Mouse (Mus musculus) MEL (cell line): ENCODE results near the gene Kdm7a. TPM values are rescaled to one million over a fixed set of nuclear protein-coding genes. Genes with fewer than 3 reads are reported as not detected.

Experiments used
- DNase-seq: peaks from one replicate; pipeline ENCODE4 v3.0.0; 2011; ENCODE audit warnings: low read depth, low spot score
- H3K27ac ChIP-seq: 2 replicates; pipeline ENCODE4 v1.5.1; 2012; ENCODE audit warnings: low read depth, mild to moderate bottlenecking, control low read depth, low read length, moderate library complexity; ENCODE audit not compliant: control insufficient read depth
- H3K27me3 ChIP-seq, 2 experiments: fragments of 150-350 bp in 1 of 2; sonication (generic) in 1 of 2; 2 replicates each; pipeline ENCODE4 v1.6.1; 2012; ENCODE audit warnings: low read length in 2 of 2, mild to moderate bottlenecking in 2 of 2, improper control_type of control experiment in 1 of 2, moderate library complexity in 1 of 2; ENCODE audit not compliant: insufficient read depth in 2 of 2, control insufficient read depth in 1 of 2
- H3K36me3 ChIP-seq, 2 experiments: 2 replicates each; pipeline ENCODE4 v1.6.1; 2012 to 2014; ENCODE audit warnings: low read length in 2 of 2, improper control_type of control experiment in 1 of 2, inconsistent platforms in 1 of 2, mild to moderate bottlenecking in 1 of 2; ENCODE audit not compliant: insufficient read depth in 2 of 2, control insufficient read depth in 1 of 2
- H3K4me1 ChIP-seq, 2 experiments: fragments of 150-350 bp in 1 of 2; sonication (generic) in 1 of 2; 2 replicates each; pipeline ENCODE4 v1.6.1; 2012; ENCODE audit warnings: low read length in 2 of 2, improper control_type of control experiment in 1 of 2, mild to moderate bottlenecking in 1 of 2; ENCODE audit not compliant: insufficient read depth in 2 of 2, control insufficient read depth in 1 of 2
- H3K4me3 ChIP-seq, 2 experiments: fragments of 150-350 bp in 1 of 2; sonication (generic) in 1 of 2; 2 replicates each; pipeline ENCODE4 v1.5.1; 2012; ENCODE audit warnings: low read depth in 2 of 2, low read length in 2 of 2, mild to moderate bottlenecking in 2 of 2, moderate library complexity in 2 of 2, control low read depth in 1 of 2, improper control_type of control experiment in 1 of 2; ENCODE audit not compliant: control insufficient read depth in 1 of 2, insufficient read depth in 1 of 2
- H3K79me2 ChIP-seq: 2 replicates; pipeline ENCODE4 v1.6.1; 2012; ENCODE audit warnings: mild to moderate bottlenecking, low read length, moderate library complexity; ENCODE audit not compliant: control insufficient read depth, poor library complexity, insufficient read depth
- H3K9ac ChIP-seq: 2 replicates; pipeline ENCODE4 v1.6.1; 2012; ENCODE audit warnings: low read depth, mild to moderate bottlenecking, control low read depth, low read length, moderate library complexity; ENCODE audit not compliant: control insufficient read depth, poor library complexity, severe bottlenecking
- H3K9me3 ChIP-seq: fragments of 150-350 bp; sonication (generic); replicated peaks from 2 replicates; pipeline ENCODE4 v1.6.1; 2012; ENCODE audit warnings: mild to moderate bottlenecking, low read length, improper control_type of control experiment, moderate library complexity; ENCODE audit not compliant: insufficient read depth
- BHLHE40 ChIP-seq: IDR thresholded peaks from 2 replicates; pipeline ENCODE4 v1.6.1; 2012; ENCODE audit warnings: low read depth, mild to moderate bottlenecking, inconsistent platforms, low read length, improper control_type of control experiment, borderline replicate concordance
- CHD1 ChIP-seq: IDR thresholded peaks from 2 replicates; pipeline ENCODE4 v1.6.1; 2012; ENCODE audit warnings: low read depth, mild to moderate bottlenecking, inconsistent platforms, low read length, improper control_type of control experiment
- CHD2 ChIP-seq: IDR thresholded peaks from 2 replicates; pipeline ENCODE4 v1.6.1; 2011; ENCODE audit warnings: low read length, improper control_type of control experiment
- CTCF ChIP-seq, 3 experiments: IDR thresholded peaks in 2 of 3; conservative IDR thresholded peaks in 1 of 3; 2 replicates each; pipeline ENCODE4 v1.5.1; 2011 to 2012; ENCODE audit warnings: low read length in 3 of 3, low read depth in 2 of 3, mild to moderate bottlenecking in 2 of 3, improper control_type of control experiment in 1 of 3, inconsistent platforms in 1 of 3, mixed read lengths in 1 of 3, moderate library complexity in 1 of 3; ENCODE audit not compliant: control insufficient read depth in 1 of 3, insufficient read depth in 1 of 3, poor library complexity in 1 of 3, severe bottlenecking in 1 of 3
- E2F4 ChIP-seq: IDR thresholded peaks from 2 replicates; pipeline ENCODE4 v1.6.1; 2011; ENCODE audit warnings: low read depth, low read length, improper control_type of control experiment, borderline replicate concordance
- ELF1 ChIP-seq: IDR thresholded peaks from 2 replicates; pipeline ENCODE4 v1.6.1; 2014; ENCODE audit warnings: low read depth, mild to moderate bottlenecking, inconsistent platforms, low read length, improper control_type of control experiment, moderate library complexity
- ETS1 ChIP-seq: IDR thresholded peaks from 2 replicates; pipeline ENCODE4 v1.6.1; 2012; ENCODE audit warnings: low read depth, mild to moderate bottlenecking, inconsistent platforms, low read length, improper control_type of control experiment, moderate library complexity
- GATA1 ChIP-seq: IDR thresholded peaks from 2 replicates; pipeline ENCODE4 v1.6.1; 2011; ENCODE audit warnings: low read depth, low read length, improper control_type of control experiment
- HCFC1 ChIP-seq: IDR thresholded peaks from 2 replicates; pipeline ENCODE4 v1.6.1; 2012; ENCODE audit warnings: low read depth, mild to moderate bottlenecking, inconsistent platforms, low read length, improper control_type of control experiment, moderate library complexity
- JUND ChIP-seq: IDR thresholded peaks from 2 replicates; pipeline ENCODE4 v1.6.1; 2011; ENCODE audit warnings: low read depth, mild to moderate bottlenecking, improper control_type of control experiment, low read length
- KAT2A ChIP-seq: conservative IDR thresholded peaks from 2 replicates; pipeline ENCODE4 v1.6.1; 2012; ENCODE audit warnings: low read depth, low read length, improper control_type of control experiment, inconsistent platforms
- MAFK ChIP-seq: IDR thresholded peaks from 2 replicates; pipeline ENCODE4 v1.6.1; 2011; ENCODE audit warnings: low read depth, mild to moderate bottlenecking, low read length, improper control_type of control experiment, borderline replicate concordance
- MAX ChIP-seq: IDR thresholded peaks from 2 replicates; pipeline ENCODE4 v1.6.1; 2011; ENCODE audit warnings: low read length, improper control_type of control experiment
- MAZ ChIP-seq: IDR thresholded peaks from 2 replicates; pipeline ENCODE4 v1.6.1; 2012; ENCODE audit warnings: low read depth, mild to moderate bottlenecking, inconsistent platforms, low read length, improper control_type of control experiment
- MEF2A ChIP-seq: IDR thresholded peaks from 2 replicates; pipeline ENCODE4 v1.6.1; 2014; ENCODE audit warnings: low read depth, mild to moderate bottlenecking, inconsistent platforms, low read length, improper control_type of control experiment; ENCODE audit not compliant: poor library complexity, insufficient replicate concordance, severe bottlenecking; ENCODE audit errors: extremely low read depth
- MXI1 ChIP-seq: IDR thresholded peaks from 2 replicates; pipeline ENCODE4 v1.6.1; 2011; ENCODE audit warnings: mild to moderate bottlenecking, low read depth, low read length, improper control_type of control experiment
- MYB ChIP-seq: IDR thresholded peaks from 2 replicates; pipeline ENCODE4 v1.6.1; 2011; ENCODE audit warnings: mild to moderate bottlenecking, low read depth, low read length, improper control_type of control experiment
- POLR2A ChIP-seq, 2 experiments: IDR thresholded peaks; 2 replicates each; pipeline ENCODE4 v1.6.1; 2011 to 2012; ENCODE audit warnings: low read length in 2 of 2, mild to moderate bottlenecking in 2 of 2, control low read depth in 1 of 2, improper control_type of control experiment in 1 of 2, low read depth in 1 of 2, moderate library complexity in 1 of 2; ENCODE audit not compliant: control insufficient read depth in 1 of 2, insufficient read depth in 1 of 2, poor library complexity in 1 of 2
- POLR2AphosphoS5 ChIP-seq: IDR thresholded peaks from 2 replicates; pipeline ENCODE4 v1.6.1; 2012; ENCODE audit warnings: low read depth, borderline replicate concordance, mild to moderate bottlenecking, inconsistent platforms, low read length, moderate library complexity, mixed read lengths
- RAD21 ChIP-seq: IDR thresholded peaks from 2 replicates; pipeline ENCODE4 v1.6.1; 2011; ENCODE audit warnings: mild to moderate bottlenecking, low read depth, low read length, improper control_type of control experiment
- RCOR1 ChIP-seq: IDR thresholded peaks from 2 replicates; pipeline ENCODE4 v1.6.1; 2012; ENCODE audit warnings: low read depth, mild to moderate bottlenecking, inconsistent platforms, low read length, improper control_type of control experiment
- SIN3A ChIP-seq: IDR thresholded peaks from 2 replicates; pipeline ENCODE4 v1.6.1; 2012; ENCODE audit warnings: low read length, improper control_type of control experiment, inconsistent platforms
- SMC3 ChIP-seq: IDR thresholded peaks from 2 replicates; pipeline ENCODE4 v1.6.1; 2011; ENCODE audit warnings: low read depth, low read length, improper control_type of control experiment
- TCF12 ChIP-seq: IDR thresholded peaks from 2 replicates; pipeline ENCODE4 v1.6.1; 2014; ENCODE audit warnings: low read depth, mild to moderate bottlenecking, inconsistent platforms, low read length, improper control_type of control experiment, moderate library complexity
- UBTF ChIP-seq: IDR thresholded peaks from 2 replicates; pipeline ENCODE4 v1.6.1; 2012; ENCODE audit warnings: low read depth, mild to moderate bottlenecking, inconsistent platforms, low read length, improper control_type of control experiment, moderate library complexity, borderline replicate concordance; ENCODE audit not compliant: insufficient read depth
- ZKSCAN1 ChIP-seq: IDR thresholded peaks from 2 replicates; pipeline ENCODE4 v1.6.1; 2012; ENCODE audit warnings: low read depth, mild to moderate bottlenecking, inconsistent platforms, low read length, improper control_type of control experiment, moderate library complexity
- ZNF384 ChIP-seq: IDR thresholded peaks from 2 replicates; pipeline ENCODE4 v1.6.1; 2012; ENCODE audit warnings: low read depth, mild to moderate bottlenecking, inconsistent platforms, low read length, improper control_type of control experiment
- polyA plus RNA-seq, 2 experiments: library from polyadenylated mRNA; stranded (reverse) in 1 of 2; unstranded in 1 of 2; fragments of >175 nt in 1 of 2; fragments of >200 nt in 1 of 2; gene quantifications; 2 replicates each; pipeline versions ENCODE4 v1.2.1 to v1.2.4; 2012; ENCODE audit warnings: low replicate concordance in 2 of 2, low read depth in 1 of 2; ENCODE audit not compliant: insufficient read length in 2 of 2, insufficient read depth in 1 of 2, missing spikeins in 1 of 2
- total RNA-seq: library from RNA; depleted of rRNA; stranded (reverse); fragments of 300-350 nt; gene quantifications from 2 replicates; pipeline ENCODE4 v1.2.3, GENCODE M21; 2012

Kdm7a gene
- total and polyA plus RNA-seq, 3 experiments: 1.7 to 2.5 TPM; not detected in 1

DNA sequence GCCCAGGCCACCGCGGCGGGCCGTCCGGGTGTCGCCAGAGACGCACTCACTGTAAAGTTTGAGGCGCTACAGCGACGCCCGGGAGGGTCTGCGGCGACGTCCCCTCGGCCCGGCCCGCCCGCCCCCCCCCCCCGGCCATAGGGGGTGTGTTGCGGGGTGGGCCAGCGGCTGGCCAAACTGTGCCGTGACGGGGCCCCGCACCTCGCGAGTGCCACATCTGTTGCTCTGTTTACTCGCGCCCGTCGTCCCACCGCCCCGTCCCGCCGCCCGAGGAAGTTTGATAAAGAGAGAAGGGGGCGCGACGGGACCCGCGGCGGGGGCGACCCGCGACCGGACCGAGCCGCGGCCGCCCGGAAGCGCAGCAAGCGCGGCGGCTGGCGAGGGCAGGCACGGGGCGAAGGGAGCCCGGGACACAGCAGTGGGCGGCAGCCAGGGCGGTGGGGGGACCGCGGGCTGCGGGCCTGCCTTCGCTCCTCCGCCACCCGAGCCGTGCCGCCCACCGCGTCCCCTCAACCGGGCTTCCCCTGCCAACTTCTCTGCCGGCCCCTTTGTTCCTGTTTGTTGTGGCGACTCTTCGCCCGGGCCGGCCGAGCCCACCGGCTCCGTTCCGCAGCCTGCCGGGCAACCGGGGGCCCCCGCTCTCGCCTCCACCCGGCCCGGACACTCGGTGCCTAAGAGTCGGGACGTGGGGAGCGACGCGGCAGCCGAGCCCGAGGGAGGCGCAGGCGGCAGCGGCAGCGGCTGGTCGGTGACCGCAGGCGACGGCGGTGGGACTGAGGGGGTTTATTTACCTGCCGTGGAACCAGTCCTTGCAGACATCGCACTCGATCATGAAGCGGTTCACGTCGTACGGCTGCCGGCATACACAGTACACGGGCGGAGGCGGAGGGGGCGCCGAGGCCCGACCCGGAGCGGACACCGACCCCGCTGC is 674 bp downstream of the Kdm7a start:
- Histone ChIP-seq H3K9ac (peak overlapping the region; percentile 97), H3K36me3 (peaks cover 0 to 12% of the 10 kb centered on the region in 2 experiments; a peak in 2 of 4 replicates), H3K27ac (peak overlapping the region; percentile 55), H3K4me1 (peaks cover 10 to 13% of the 10 kb centered on the region in 2 experiments), H3K4me3 (peak overlapping the region; percentile 92 to 98), H3K9me3 (no peaks in the 10 kb centered on the region), H3K79me2 (peaks cover 7% of the 10 kb centered on the region), H3K27me3 (no peaks in the 10 kb centered on the region)
- TF ChIP-seq POLR2A (IDR thresholded peaks at IDR 0.05; ENCODE audit: control insufficient read depth in 1 of 2, insufficient read depth in 1 of 2, low read depth in 1 of 2, low read length in 2 of 2, poor library complexity in 1 of 2): peak in 1 of 2 experiments; percentile 42; a peak in 1 of 4 replicates
- no peak for TF ChIP-seq CHD2
- peak; percentile 58; the same call in 1 of the 2 replicates for TF ChIP-seq UBTF
- no peak for TF ChIP-seq MEF2A
- DNase-seq: peak; percentile 51

DNA sequence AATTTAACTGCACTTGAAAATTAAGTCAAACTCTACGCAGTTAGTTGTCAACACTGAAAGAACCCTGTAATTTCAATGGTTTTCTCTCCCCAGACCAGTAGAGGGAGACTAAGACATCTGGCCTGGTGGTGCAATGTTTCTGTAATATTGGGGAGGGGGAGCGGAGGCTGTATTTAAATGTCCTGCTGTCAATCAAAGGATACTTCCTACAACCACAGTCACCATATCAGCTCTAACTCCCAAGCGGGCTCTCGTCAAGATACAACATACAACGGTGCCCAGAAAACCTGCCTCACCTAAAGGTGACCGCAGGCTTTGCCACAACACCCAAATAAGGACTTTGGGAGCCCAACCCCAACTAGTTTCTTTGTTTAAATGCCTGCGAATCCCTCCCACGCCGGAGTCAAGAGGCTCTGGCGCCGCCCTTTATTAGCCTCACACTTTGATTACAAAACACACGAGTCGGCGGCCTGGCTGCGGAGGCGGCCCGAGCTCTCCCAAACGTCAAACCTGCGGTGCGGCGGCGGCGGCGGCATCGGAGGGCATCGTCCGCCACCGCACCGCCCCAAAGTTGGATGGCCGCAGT is 1.4 kb downstream of the Kdm7a start:
- Histone ChIP-seq H3K27ac (peak overlapping the region; percentile 37), H3K4me1 (peaks cover 10 to 13% of the 10 kb centered on the region in 2 experiments)
- TF ChIP-seq MAX (peak; percentile 30; the same call in 1 of the 2 replicates), MAFK (no peak), SMC3 (peak; percentile 40), UBTF (no peak), E2F4 (no peak), ZKSCAN1 (no peak), MYB (no peak), GATA1 (no peak), JUND (no peak), MXI1 (peak; percentile 70), ZNF384 (no peak), ELF1 (no peak), CHD1 (no peak), RCOR1 (no peak; the same call in 1 of the 2 replicates), KAT2A (no peak), ETS1 (peak; percentile 32; the same call in 1 of the 2 replicates), CTCF (IDR thresholded peaks at IDR 0.05 in 2 of 3, conservative IDR thresholded peaks at IDR 0.05 in 1 of 3; ENCODE audit: control insufficient read depth in 1 of 3, insufficient read depth in 1 of 3, low read depth in 2 of 3, low read length in 3 of 3, poor library complexity in 1 of 3, severe bottlenecking in 1 of 3) (peak; percentile 11 to 67 (median 49); a peak in 4 of 6 replicates), HCFC1 (0 out of 2 replicates have a peak, but pooled peaks have one; percentile 20), MAZ (no peak), RAD21 (peak; percentile 37), BHLHE40 (no peak), POLR2AphosphoS5 (no peak), POLR2A (IDR thresholded peaks at IDR 0.05; ENCODE audit: control insufficient read depth in 1 of 2, insufficient read depth in 1 of 2, low read depth in 1 of 2, low read length in 2 of 2, poor library complexity in 1 of 2) (peak in 1 of 2 experiments; percentile 58; a peak in 1 of 4 replicates), CHD2 (no peak), SIN3A (peak; percentile 56), TCF12 (no peak)

More for the DNA sequence above, 1.4 kb downstream of the Kdm7a start:
- H3K36me3 ChIP-seq: peaks cover 0 to 12% of the 10 kb centered on the region in 2 experiments; a peak in 2 of 4 replicates
- peaks cover 7% of the 10 kb centered on the region for H3K79me2 ChIP-seq
- peak overlapping the region; percentile 97 for H3K9ac ChIP-seq
- H3K9me3 ChIP-seq: no peaks in the 10 kb centered on the region
- peak overlapping the region; percentile 92 to 98 for H3K4me3 ChIP-seq
- DNase-seq: peak; percentile 91
- no peaks in the 10 kb centered on the region for H3K27me3 ChIP-seq
